Mouse (Mus musculus) G1E (cell line): ENCODE results near the gene Xlr4b.

ENCODE experiments used
- CTCF ChIP-seq: IDR thresholded peaks from 2 replicates; pipeline ENCODE4 v1.5.1; 2012; ENCODE audit warnings: low read depth, low read length, inconsistent platforms, mixed read lengths
- GATA1 ChIP-seq: IDR thresholded peaks from 2 replicates; pipeline ENCODE4 v1.6.1; 2012; ENCODE audit warnings: borderline replicate concordance, low read length, inconsistent platforms, mixed read lengths
- TAL1 ChIP-seq: conservative IDR thresholded peaks from 2 replicates; pipeline ENCODE4 v1.6.1; 2012; ENCODE audit warnings: low read depth, low read length, inconsistent platforms, mixed read lengths

DNA sequence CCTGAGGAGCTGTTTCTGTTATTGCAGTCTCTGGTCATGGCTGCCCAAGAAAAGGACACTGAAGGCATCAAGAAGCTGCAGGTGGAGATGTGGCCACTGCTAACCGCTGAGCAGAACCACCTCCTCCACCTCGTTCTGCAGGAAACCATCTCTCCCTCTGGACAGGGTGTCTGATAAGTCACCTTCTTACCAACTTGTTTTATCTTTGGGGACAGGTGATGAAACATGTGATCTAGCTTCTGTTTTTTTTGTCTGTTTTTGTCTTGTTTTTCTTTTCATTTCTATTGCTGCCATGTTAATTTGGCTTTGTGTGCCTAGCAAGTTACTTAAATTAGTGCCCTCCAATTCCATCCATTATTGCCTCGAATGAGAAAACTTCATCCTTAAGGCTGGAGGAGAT, 15.2 kb downstream of the Xlr4b start:
- no peak for TF ChIP-seq CTCF
- TF ChIP-seq GATA1: no peak
- TF ChIP-seq TAL1: no peak
